Mouse (Mus musculus) thymus, adult 2 months (tissue): Measurements from ENCODE around the gene Osmr.

Experiments used
- CTCF ChIP-seq: fragments of 200-500 bp; IDR thresholded peaks from 2 replicates; pipeline ENCODE4 v1.5.1; 2012; ENCODE audit warnings: mild to moderate bottlenecking, control low read depth, low read length, moderate library complexity, borderline replicate concordance; ENCODE audit not compliant: control insufficient read depth, poor library complexity, insufficient read depth; ENCODE audit errors: extremely low read depth
- POLR2A ChIP-seq: fragments of 200-500 bp; IDR thresholded peaks from 2 replicates; pipeline ENCODE4 v1.6.1; 2012; ENCODE audit warnings: mild to moderate bottlenecking, low read length, control low read depth, moderate library complexity; ENCODE audit not compliant: control insufficient read depth, poor library complexity, insufficient read depth; ENCODE audit errors: extremely low read depth

- no peak for TF ChIP-seq POLR2A
- TF ChIP-seq CTCF = no peak
These were observed 765 bp downstream of the Osmr start for GRCm38 (mm10) chr15:6873807-6874600.
